Mouse (Mus musculus) bone marrow macrophage, adult 2 months (primary cell): ENCODE measurements around the gene Wdr1. TPM values are rescaled to one million over a fixed set of nuclear protein-coding genes. Genes with fewer than 3 reads are reported as not detected.

Experiments
- H3K27ac ChIP-seq: 2 replicates; pipeline ENCODE4 v1.5.1; 2012; ENCODE audit warnings: low read depth, low read length; ENCODE audit not compliant: insufficient read depth
- H3K4me1 ChIP-seq: 2 replicates; pipeline ENCODE4 v1.6.1; 2012; ENCODE audit warnings: low read length; ENCODE audit not compliant: control insufficient read depth, insufficient read depth
- H3K4me3 ChIP-seq: 2 replicates; pipeline ENCODE4 v1.5.1; 2012; ENCODE audit warnings: mild to moderate bottlenecking, low read length, moderate library complexity; ENCODE audit not compliant: insufficient read depth
- CTCF ChIP-seq: IDR thresholded peaks from 2 replicates; pipeline ENCODE4 v1.5.1; 2012; ENCODE audit warnings: low read depth, mild to moderate bottlenecking, low read length, moderate library complexity
- POLR2A ChIP-seq: IDR thresholded peaks from 2 replicates; pipeline ENCODE4 v1.6.1; 2012; ENCODE audit warnings: mild to moderate bottlenecking, low read depth, low read length, borderline replicate concordance
- polyA plus RNA-seq: library from polyadenylated mRNA; stranded (reverse); fragments of >200 nt; gene quantifications from 2 replicates; pipeline ENCODE4 v1.2.4, GENCODE M21; 2012; ENCODE audit not compliant: missing spikeins, insufficient read depth, insufficient read length

Wdr1 gene
- polyA plus RNA-seq, 1 experiment: 216 TPM

DNA sequence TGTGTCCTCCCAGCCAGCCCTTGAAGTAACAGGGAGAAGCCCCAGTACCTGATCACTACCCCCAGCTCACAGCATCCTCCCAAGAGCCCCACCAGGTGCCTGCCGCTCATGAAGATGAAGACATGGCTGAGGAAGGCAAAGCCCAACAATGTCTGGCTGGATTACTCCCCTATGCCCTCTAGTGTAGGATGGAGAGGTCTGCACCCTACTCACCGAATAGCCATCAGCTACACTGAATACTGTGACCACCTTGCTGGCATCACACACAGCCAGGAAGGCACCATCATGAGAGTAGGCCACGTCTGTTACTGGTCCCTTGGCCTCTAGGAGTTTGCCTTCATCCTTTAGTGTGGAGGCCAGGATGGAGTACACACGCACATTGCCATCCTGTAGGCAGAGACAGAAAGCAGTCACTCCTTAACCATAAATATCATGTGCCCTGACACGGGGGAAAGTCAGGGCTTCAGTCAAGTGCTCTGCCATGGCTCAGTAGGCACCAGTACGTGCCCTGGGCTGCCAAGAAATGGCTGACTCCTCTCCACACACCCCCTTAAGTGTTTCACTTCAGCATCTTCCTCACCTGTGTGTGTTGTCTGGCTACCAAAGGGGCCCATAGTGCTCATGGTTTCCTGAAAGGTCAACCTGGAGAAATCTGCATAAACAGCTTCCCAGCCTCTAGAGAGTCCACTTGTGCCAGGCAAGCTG is 33.1 kb downstream of the Wdr1 start:
- no peaks in the 10 kb centered on the region for H3K4me1 ChIP-seq
- no peak overlapping the region for H3K27ac ChIP-seq
- no peak overlapping the region for H3K4me3 ChIP-seq
- TF ChIP-seq CTCF (peak; percentile 46), POLR2A (no peak)

- Histone ChIP-seq H3K4me1 (peaks cover under 1% of the 10 kb centered on the region; the same call in 1 of the 2 replicates), H3K27ac (no peak overlapping the region), H3K4me3 (no peak overlapping the region)
- TF ChIP-seq CTCF: no peak
Observed at GRCm38 (mm10) chr5:38522977-38523376, 40.0 kb downstream of the Wdr1 start.

DNA sequence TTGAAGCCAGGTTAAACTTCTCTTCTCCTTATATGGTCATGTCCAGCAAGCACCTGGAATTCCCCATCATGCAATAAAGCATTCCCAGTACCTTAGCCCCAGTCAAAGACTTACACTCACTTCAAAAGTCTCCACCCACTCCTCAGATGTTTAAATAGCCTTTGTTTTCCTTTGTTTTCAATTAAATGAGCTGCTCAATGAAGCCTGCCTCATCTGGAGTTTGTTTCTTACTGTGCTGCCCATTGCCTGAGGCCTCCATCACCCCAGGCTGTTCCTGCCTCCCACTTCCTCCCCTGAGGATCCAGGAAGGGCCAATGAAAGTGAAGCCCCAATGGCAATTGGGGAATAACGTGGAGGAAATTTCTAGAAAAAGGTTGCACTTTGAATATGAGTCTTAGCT is 42.2 kb downstream of the Wdr1 start:
- Histone ChIP-seq H3K4me3 (no peak overlapping the region), H3K4me1 (peaks cover 8% of the 10 kb centered on the region), H3K27ac (no peak overlapping the region)
- TF ChIP-seq POLR2A (no peak), CTCF (no peak)

- TF ChIP-seq CTCF: no peak
- no peak for TF ChIP-seq POLR2A
- Histone ChIP-seq H3K4me1 (peaks cover 8% of the 10 kb centered on the region), H3K27ac (no peak overlapping the region), H3K4me3 (no peak overlapping the region)
Observed at GRCm38 (mm10) chr5:38516267-38516666, 46.8 kb downstream of the Wdr1 start.

GRCm38 (mm10) chr5:38512991-38513390 is 50.0 kb downstream of the Wdr1 start:
- H3K27ac ChIP-seq: no peak overlapping the region
- TF ChIP-seq CTCF (no peak), POLR2A (no peak)
- no peak overlapping the region for H3K4me3 ChIP-seq
- peaks cover 16% of the 10 kb centered on the region for H3K4me1 ChIP-seq

DNA sequence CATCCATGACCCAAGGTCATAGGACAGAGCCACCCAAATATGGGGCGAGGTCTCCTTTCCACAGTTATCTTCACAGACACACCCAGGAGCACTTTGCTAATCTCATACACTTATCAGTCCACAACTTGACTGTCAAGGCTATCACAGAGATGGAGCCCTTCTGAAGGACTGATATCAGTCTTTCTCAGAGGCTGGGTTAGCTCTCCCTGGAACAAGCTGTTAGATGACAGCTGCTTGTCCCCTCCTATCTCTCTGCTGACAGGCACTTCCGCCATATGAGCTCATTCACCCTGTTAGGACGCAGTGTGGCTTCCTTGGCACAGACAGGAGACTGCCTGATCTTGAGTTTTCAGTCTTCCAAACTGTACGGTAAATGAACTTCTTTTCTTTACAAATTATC is 53.5 kb downstream of the Wdr1 start:
- H3K4me1 ChIP-seq: peaks cover 33% of the 10 kb centered on the region
- H3K4me3 ChIP-seq: no peak overlapping the region
- H3K27ac ChIP-seq: no peak overlapping the region
- no peak for TF ChIP-seq POLR2A
- no peak for TF ChIP-seq CTCF

DNA sequence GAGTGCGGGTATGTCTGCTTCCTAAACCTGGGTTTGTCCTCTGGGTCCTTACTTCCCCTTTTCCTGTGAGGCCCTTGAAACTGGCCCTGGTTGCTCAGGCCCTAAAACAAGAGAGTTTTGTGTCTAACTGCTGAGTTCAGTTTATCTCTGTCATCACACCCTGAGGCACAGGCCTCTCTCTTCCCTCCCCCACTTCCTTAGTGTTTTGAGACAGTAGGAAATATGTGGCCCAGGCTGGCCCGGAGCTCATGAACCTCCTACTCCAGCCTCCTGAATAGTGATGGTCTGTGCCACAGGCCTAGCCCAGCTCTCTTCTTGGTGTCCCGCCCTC is 57.6 kb downstream of the Wdr1 start:
- H3K4me3 ChIP-seq: no peak overlapping the region
- H3K4me1 ChIP-seq: peaks cover 67% of the 10 kb centered on the region
- TF ChIP-seq POLR2A (no peak), CTCF (no peak)
- peak overlapping the region; percentile 96 for H3K27ac ChIP-seq

- TF ChIP-seq POLR2A (no peak), CTCF (no peak)
- Histone ChIP-seq H3K4me1 (peaks cover 70% of the 10 kb centered on the region), H3K4me3 (no peak overlapping the region), H3K27ac (peak overlapping the region; percentile 96)
Observed at GRCm38 (mm10) chr5:38504747-38505434, 58.1 kb downstream of the Wdr1 start.

- H3K27ac ChIP-seq: peak overlapping the region; percentile 96
- H3K4me1 ChIP-seq: peaks cover 75% of the 10 kb centered on the region
- TF ChIP-seq POLR2A: no peak
- no peak for TF ChIP-seq CTCF
- H3K4me3 ChIP-seq: no peak overlapping the region
Observed at GRCm38 (mm10) chr5:38504116-38504515, 58.9 kb downstream of the Wdr1 start.

DNA sequence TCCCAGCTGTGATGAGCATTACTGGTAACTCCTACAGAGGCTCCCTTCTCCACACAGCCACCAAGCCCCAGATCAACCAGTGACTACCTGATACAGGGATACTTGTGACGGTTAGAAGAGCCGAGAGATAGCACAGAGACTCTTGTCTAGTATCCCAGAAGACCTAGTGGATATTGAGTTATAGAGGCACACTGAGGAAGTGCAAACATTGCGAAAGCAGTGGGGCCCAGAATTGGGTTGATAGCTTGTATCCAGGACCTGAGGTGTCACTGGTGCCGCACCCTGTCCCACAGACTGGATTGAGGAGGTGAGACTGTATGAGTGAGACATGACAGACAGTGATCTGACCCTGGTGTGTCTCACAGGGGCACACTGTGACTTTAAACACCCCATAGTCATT is 60.0 kb downstream of the Wdr1 start, which contains the start of gene Slc2a9:
Gene Slc2a9 (minus strand): TSS at position 152 of the 400 bp plus-strand sequence.
- no peak within 1 kb of the TSS for H3K4me3 ChIP-seq
- peaks cover 72% of the 10 kb centered on the region for H3K4me1 ChIP-seq
- TF ChIP-seq POLR2A: no peak
- TF ChIP-seq CTCF: no peak
- peak within 1 kb of the TSS; percentile 96 for H3K27ac ChIP-seq

DNA sequence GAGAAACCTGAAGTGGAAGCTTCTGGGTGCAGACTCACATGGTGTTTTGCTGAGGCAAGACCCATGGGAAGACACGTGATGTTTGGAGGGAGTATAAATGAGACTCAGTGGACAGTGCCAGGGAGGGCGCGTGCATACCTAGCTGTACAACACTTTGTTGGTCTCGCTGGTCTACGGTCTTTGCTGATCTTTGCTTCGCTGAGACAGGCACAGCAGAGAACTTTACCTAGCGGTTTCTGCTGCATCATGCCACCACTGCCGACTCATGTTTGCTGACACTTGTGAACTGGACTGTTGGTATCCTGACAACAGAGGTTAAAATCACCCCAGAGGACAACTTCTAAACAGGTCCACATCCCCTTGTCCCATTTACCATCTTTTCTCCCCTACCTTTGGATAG is 63.0 kb downstream of the Wdr1 start:
- H3K4me3 ChIP-seq: no peak overlapping the region
- TF ChIP-seq POLR2A (no peak), CTCF (no peak)
- H3K27ac ChIP-seq: no peak overlapping the region
- peaks cover 51% of the 10 kb centered on the region for H3K4me1 ChIP-seq
